Mouse (Mus musculus) lung, adult 2 months (tissue): ENCODE data around the gene Alppl2. TPM values are rescaled to one million over a fixed set of nuclear protein-coding genes. Genes with fewer than 3 reads are reported as not detected.

Experiments used
- DNase-seq: peaks from one replicate; pipeline ENCODE4 v3.0.0; 2022
- H3K4me1 ChIP-seq: fragments of 200-500 bp; 2 replicates; pipeline ENCODE4 v1.6.1; 2011; ENCODE audit warnings: low read length; ENCODE audit not compliant: control insufficient read depth, insufficient read depth
- H3K4me3 ChIP-seq: fragments of 200-500 bp; replicated peaks from 2 replicates; pipeline ENCODE3; 2011; ENCODE audit warnings: low read depth, mild to moderate bottlenecking, control low read depth, low read length; ENCODE audit errors: extremely low read depth
- CTCF ChIP-seq: fragments of 200-500 bp; IDR thresholded peaks from 2 replicates; pipeline ENCODE4 v1.5.1; 2011; ENCODE audit warnings: mild to moderate bottlenecking, low read length, control low read depth; ENCODE audit not compliant: insufficient read depth
- POLR2A ChIP-seq: fragments of 200-500 bp; IDR thresholded peaks from 2 replicates; pipeline ENCODE4 v1.6.1; 2011; ENCODE audit warnings: low read depth, mild to moderate bottlenecking, control low read depth, low read length, borderline replicate concordance; ENCODE audit errors: extremely low read depth
- WGBS: fragments of 180-500 bp; shearing (Covaris S2); methylation state at CpG from one replicate; pipeline ENCODE4 v1.1.7; 2018; 5-methylcytosine and 5-hydroxymethylcytosine counted together
- polyA plus RNA-seq: library from polyadenylated mRNA; depleted of rRNA; stranded (reverse); fragments of >200 nt; gene quantifications from 2 replicates; pipeline ENCODE4 v1.2.3, GENCODE M21; 2012; rRNA removed

Gene Alppl2
- 0.07 TPM in 1 of 2 replicates, not detected in the other for polyA plus RNA-seq

DNA sequence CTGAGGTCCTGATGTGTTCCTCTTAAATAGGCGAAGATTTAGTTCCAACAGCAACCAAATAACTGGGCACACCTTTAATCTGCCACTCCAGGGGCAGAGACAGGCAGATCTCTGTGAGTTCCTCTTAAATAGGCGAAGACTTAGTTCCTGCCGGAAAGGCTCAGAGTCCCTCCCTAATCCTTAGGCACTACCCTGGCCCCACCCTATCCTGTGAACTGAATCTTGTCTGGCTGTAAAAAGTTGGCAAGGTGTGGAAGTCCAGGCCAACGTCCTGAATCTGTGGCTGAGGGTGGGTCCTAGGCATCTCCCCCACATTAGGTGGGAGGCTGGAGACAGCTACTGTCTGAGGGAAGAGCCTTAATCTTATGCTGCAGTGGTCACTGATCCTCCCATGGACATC, at the start of gene Alppl2:
Gene Alppl2 (minus strand): TSS at position 101 of the 400 bp plus-strand sequence.
- no peak for DNase-seq
- 63% methylated on average over 4 of the region's 4 CpGs for WGBS
- TF ChIP-seq CTCF (no peak), POLR2A (no peak)
- H3K4me3 ChIP-seq: no peak within 1 kb of the TSS
- H3K4me1 ChIP-seq: no peaks in the 10 kb centered on the region

DNA sequence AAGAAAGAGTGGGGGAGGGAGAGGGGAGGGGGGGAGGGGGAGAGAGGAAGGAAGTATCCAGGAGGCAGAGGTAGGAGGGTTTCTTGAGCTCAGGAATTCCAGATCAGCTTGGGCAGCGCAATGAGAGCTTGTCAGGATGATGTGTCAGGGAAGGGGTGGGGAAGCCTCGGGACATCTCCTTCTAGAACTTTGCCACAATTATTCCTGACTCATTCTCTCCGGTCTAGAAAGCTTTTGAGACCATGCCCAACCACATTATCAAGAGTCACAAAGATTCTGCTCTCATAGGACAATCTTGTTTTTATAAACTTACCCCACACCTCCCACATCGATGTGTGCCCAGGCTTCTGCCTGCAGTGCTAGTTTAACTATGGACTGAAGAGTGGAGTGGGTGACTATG, 42.1 kb upstream of the Alppl2 start:
- no peak overlapping the region for H3K4me3 ChIP-seq
- no peaks in the 10 kb centered on the region for H3K4me1 ChIP-seq
- no peak for DNase-seq
- WGBS: 76% methylated on average over 4 of the region's 4 CpGs
- TF ChIP-seq CTCF (no peak), POLR2A (no peak)

DNA sequence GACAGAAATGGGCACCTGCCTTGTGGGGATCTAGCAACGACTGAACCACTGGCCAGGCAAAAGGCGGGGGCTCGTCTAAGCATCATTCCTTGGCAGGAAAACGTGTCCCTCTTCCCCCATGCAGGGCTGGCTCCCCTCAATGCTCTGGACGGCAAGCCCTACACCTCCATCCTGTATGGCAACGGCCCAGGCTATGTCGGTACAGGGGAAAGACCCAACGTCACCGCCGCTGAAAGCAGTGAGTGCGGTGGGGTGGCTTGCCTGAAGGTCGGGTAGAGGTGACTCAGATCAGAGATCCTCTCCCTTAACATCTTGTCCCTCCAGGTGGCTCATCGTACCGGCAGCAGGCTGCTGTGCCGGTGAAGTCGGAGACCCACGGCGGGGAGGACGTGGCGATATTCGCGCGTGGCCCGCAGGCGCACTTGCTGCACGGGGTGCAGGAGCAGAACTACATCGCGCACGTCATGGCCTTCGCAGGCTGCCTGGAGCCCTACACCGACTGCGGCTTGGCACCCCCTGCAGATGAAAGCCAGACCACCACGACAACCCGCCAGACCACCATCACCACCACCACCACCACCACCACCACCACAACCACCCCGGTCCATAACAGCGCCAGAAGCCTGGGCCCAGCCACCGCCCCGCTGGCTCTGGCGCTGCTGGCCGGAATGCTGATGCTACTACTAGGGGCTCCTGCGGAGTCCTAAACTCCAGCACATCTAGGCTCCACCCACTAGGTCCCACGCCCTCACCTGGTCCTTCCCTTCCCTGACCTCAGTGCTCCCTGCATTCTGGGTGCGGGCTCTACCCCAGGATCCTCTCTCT, 37.7 kb upstream of the Alppl2 start:
- Histone ChIP-seq H3K4me3 (no peak overlapping the region), H3K4me1 (no peaks in the 10 kb centered on the region)
- WGBS: 10% methylated on average over 42 of the region's 43 CpGs
- DNase-seq: no peak
- TF ChIP-seq POLR2A (no peak), CTCF (no peak)

DNA sequence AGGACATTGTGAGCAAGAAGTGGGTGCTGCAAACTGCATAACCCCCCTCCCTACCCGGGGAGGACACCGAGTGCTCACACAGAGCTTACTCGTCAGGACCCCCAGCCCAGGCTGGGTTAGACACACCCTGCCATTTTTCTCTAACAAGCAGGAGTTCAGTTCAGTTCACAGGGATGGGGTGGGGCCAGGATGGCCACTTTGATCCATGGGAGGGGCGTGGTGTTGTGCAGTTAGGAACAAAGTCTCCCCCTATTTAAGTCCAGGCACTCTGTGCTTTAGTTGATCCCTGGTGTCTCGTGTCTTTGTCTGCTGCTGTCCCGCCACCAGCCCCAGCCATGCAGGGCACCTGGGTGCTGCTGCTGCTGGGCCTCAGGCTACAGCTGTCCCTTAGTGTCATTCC, 34.9 kb upstream of the Alppl2 start, which contains the start of gene Akp3:
Gene Akp3 (plus strand): TSS at position 301 of the 400 bp plus-strand sequence.
- DNase-seq: no peak
- WGBS: 79% methylated on average over 6 of the region's 6 CpGs
- H3K4me1 ChIP-seq: no peaks in the 10 kb centered on the region
- TF ChIP-seq POLR2A: no peak
- TF ChIP-seq CTCF: no peak
- H3K4me3 ChIP-seq: no peak within 1 kb of the TSS

DNA sequence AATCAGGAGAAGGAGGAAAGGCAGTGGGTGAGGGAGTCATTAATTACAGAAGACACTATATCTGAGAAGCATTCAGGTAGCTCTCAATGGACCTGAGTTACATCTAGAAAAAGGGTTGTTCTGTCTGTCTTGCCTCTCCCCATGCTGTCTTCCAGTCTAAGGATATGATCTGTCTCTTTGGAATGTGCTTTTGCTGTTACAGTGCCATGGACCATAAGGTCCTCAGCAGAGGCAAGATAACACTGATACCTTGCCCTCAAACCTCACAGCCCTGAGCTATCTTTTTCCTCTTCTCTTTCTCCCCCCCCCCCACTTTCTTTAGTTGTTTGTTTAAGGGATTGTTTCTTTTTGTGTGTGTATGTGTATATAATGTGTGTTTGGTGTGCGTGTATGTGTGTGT, 25.1 kb upstream of the Alppl2 start:
- H3K4me1 ChIP-seq: no peaks in the 10 kb centered on the region
- TF ChIP-seq POLR2A (no peak), CTCF (no peak)
- no peak for DNase-seq
- WGBS: 87% methylated on average over 1 of the region's 1 CpGs
- H3K4me3 ChIP-seq: no peak overlapping the region

DNA sequence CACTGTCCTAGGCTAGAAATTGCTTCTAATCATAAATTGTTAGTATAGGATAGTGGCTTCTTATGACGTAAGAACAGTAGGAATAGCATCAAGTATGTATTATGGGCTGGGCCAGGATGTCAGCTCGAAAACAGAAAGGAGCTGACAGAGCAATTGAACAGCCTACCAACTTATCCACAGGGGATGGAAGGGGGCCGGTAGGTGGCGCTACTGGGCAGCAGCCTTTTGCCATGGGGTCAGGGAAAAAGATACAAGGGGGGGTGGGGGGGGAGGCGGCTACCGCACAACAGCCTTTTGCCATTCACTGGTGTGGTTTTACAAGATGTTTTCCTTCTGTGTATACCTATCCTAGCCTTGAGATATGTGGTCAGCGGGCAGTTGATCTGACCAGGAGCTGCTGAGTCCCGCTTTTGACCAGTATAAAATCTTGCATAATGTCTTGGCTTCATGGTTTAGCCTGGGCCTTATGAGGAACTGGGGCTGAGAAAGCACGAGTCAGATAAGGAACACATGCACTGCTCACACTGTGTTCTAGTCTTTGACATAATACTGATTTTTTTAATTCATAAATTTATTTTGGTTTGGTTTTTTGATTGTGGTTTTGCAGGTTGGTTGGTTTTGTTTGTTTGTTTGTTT, 22.1 kb upstream of the Alppl2 start:
- H3K4me3 ChIP-seq: no peak overlapping the region
- no peak for TF ChIP-seq POLR2A
- TF ChIP-seq CTCF: 0 out of 2 replicates have a peak, but pooled peaks have one; percentile 33
- peak; percentile 21 for DNase-seq
- WGBS: 38% methylated on average over 9 of the region's 9 CpGs
- no peaks in the 10 kb centered on the region for H3K4me1 ChIP-seq

DNA sequence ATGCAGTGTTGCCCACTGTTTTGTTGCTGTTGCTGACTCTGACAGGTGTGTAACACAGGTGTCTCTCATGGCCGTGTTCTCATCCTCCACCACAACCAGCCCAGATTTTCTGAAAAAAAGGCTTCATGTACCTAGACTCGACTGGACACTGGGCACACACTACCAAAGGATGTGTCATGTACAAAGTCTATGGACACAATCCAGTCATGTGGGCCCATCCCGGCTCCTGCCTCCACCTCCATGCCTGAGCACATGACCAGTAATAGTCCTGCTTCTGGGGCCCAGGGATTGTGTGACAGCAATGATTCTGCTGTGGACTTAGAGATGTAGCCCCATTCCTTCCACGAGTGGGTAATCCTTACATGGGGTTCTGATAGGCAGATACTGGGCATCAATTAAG, 18.8 kb upstream of the Alppl2 start:
- DNase-seq: no peak
- WGBS: 83% methylated on average over 4 of the region's 4 CpGs
- H3K4me1 ChIP-seq: no peaks in the 10 kb centered on the region
- TF ChIP-seq POLR2A (no peak), CTCF (no peak)
- no peak overlapping the region for H3K4me3 ChIP-seq

DNA sequence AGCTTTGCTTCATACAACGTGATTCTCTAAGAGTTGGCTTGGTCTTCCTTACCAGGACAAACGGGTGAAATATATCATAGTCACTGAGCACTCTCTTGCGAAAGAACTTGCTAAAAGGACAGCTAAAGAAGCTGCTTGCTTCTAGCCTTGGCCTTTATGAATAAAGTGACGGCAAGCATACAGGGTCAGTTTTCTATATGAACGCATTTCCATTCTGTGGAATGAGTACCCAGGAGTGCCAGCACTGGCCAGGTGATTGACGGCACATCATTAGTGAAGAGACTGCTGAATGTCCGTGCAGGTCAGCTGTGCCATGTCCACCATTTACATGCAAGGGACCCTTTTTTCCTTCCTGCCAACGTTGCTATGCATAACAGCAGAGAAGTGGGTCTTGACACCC, 16.8 kb upstream of the Alppl2 start:
- H3K4me1 ChIP-seq: no peaks in the 10 kb centered on the region
- no peak overlapping the region for H3K4me3 ChIP-seq
- WGBS: 64% methylated on average over 8 of the region's 8 CpGs
- TF ChIP-seq POLR2A: no peak
- no peak for DNase-seq

DNA sequence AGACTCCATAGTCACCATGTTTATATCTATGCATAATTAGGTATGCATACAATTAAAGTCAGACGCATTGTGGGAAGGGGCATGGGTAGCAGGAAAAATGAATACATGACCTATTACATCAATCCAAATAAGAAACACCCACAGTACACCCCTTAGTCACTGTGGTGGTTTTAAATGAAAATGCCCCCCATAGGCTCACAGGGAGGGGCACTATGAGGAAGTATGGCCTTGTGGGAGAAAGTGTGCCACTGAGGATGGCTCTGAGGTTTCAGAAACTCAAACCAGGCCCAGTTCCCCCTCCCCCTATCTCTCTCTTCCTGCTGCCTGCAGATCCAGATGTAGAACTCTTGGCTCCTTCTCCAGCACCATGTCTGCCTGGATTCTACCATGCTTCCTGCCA, 14.2 kb upstream of the Alppl2 start:
- WGBS: 85% methylated on average over 1 of the region's 1 CpGs
- no peak for DNase-seq
- Histone ChIP-seq H3K4me1 (no peaks in the 10 kb centered on the region), H3K4me3 (no peak overlapping the region)
- TF ChIP-seq POLR2A: no peak
- TF ChIP-seq CTCF: no peak

DNA sequence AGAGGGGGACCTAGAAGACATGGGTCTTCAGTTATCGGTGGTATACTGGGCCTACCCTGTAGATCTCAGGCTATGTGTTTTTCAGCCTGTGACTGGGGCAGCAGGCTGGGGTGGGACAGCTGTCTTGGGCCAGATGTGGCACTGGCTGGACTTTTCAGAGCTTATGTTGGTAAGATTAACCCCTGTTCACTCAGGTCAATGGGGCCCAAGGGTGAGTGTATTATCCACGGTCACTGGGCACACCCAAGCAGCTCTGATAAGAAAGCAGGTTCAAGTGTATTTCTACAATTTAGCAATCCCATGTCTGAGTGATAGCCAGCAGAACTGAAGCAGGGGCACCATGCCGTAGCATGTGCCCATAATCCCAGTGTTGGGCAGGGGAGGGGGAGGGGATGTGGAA, 12.4 kb upstream of the Alppl2 start:
- no peak overlapping the region for H3K4me3 ChIP-seq
- peaks cover 2% of the 10 kb centered on the region; the same call in 1 of the 2 replicates for H3K4me1 ChIP-seq
- TF ChIP-seq CTCF: no peak
- TF ChIP-seq POLR2A: no peak
- no peak for DNase-seq
- WGBS: 77% methylated on average over 3 of the region's 3 CpGs
